Mouse (Mus musculus): Measurements from ENCODE around the gene Gk5.

Gk5 gene

GRCm38 (mm10) chr9:96223302-96223701 lies 104.1 kb downstream of the Gk5 start:
- DNase-seq (ENCODE audit: low read depth, low spot score) = no peak

GRCm38 (mm10) chr9:96228285-96228684 lies 109.1 kb downstream of the Gk5 start:
- DNase-seq (ENCODE audit: low read depth, low spot score) = no peak

- peak; percentile 96 for DNase-seq (ENCODE audit: low read depth, low spot score)
Measured at GRCm38 (mm10) chr9:96230271-96230670, 111.1 kb downstream of the Gk5 start.

Data from R1 (cell line).